Mouse (Mus musculus) common myeloid progenitor, adult 5-6 weeks (primary cell): ENCODE data around the gene Olfr984. TPM values are rescaled to one million over a fixed set of nuclear protein-coding genes. Genes with fewer than 3 reads are reported as not detected.

Source experiments
- ATAC-seq: replicated peaks from 2 replicates; pipeline ENCODE4 v1.8.0; 2016; ENCODE audit warnings: low read depth, mild to moderate bottlenecking, moderate TSS enrichment, inconsistent platforms; ENCODE audit not compliant: poor library complexity, severe bottlenecking
- total RNA-seq: library from RNA; stranded (forward); fragments of 200-1000, 187-1606 nt; gene quantifications from 2 replicates; pipeline ENCODE4 v1.2.3, GENCODE M21; 2017

Gene Olfr984
- not detected in 2 replicates for total RNA-seq

DNA sequence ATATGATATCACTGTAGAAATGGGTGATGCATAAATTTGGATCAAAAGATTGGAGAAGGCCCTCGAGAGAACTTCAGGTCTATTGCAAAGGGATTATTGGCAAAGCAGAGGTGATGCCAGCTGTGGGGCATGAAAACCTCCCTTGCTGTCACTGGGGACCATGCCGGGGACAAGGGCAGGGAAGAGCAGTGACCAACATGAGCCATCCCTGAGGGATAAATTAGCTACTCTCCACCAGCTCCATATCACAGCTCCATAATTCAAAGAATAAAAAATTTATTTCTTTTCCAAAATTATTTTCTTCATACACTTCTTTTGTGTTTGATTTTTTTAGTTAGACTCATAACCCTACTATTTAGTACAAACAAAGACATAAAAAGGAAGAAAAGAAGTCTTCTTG lies at the start of gene Olfr984:
TSS of gene Olfr984 (minus strand) at position 101 of the 400 bp plus-strand sequence.
- ATAC-seq = no peak

DNA sequence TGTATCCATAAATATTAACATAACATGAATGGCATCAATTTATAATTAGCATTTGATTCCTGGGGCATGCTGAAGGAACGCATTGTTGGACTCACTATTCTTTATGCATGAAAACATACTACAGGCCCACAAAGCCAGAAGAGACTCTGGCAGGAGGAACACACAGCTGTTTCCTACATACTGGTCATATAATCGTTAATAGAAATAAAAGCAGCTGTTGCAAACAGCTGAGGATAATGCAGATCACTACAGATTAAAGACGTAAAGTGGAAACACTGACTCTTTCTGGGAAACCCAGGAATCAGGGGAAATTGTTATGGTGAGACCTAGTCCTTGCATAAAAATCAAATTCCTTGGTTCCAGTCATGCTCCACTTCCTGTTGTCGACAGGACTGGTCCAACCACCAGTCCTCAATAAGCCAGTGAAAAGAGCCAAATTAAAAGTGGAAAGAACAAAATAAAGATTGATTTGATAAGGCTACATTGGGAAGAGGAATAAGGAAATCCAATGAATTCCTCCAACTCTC lies 41.2 kb upstream of the Olfr984 start:
- ATAC-seq = no peak

DNA sequence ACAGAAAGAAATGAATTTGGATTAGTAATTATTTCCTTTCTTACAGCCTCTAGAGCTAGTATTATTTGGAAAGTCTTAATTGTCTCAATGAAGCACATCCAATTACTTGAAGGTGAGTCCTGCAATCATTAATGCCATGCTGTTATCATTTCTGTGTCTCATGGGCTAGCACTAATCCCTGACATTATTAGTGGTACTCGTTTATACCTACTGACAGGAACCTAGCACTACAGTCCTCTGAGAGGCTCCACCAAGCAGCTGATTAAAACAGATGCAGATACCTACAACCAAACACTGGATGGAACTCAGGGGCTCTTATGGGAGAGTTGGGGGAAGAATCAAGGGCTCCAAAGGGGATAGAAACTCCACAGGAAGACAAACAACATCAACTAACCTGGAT lies 27.5 kb upstream of the Olfr984 start:
- no peak for ATAC-seq

DNA sequence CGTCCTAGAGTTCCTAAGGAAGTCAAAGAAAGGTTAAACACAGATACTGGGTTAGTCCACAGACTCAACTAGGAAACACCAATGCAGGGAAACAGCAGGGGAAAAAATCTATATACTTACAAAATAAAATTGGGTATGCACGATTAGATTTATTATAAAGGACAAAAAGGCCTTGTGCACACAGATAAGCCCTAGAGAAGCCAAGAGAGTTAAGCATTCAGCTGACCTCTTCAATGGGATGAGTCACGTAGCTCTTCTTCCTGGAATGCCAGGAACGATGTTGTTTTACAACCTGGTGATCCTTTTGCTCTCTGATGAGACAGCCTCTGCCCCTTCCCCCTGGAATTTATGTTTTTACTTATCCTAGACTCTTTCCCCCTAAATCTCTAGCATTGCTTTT lies 25.5 kb upstream of the Olfr984 start:
- no peak for ATAC-seq

DNA sequence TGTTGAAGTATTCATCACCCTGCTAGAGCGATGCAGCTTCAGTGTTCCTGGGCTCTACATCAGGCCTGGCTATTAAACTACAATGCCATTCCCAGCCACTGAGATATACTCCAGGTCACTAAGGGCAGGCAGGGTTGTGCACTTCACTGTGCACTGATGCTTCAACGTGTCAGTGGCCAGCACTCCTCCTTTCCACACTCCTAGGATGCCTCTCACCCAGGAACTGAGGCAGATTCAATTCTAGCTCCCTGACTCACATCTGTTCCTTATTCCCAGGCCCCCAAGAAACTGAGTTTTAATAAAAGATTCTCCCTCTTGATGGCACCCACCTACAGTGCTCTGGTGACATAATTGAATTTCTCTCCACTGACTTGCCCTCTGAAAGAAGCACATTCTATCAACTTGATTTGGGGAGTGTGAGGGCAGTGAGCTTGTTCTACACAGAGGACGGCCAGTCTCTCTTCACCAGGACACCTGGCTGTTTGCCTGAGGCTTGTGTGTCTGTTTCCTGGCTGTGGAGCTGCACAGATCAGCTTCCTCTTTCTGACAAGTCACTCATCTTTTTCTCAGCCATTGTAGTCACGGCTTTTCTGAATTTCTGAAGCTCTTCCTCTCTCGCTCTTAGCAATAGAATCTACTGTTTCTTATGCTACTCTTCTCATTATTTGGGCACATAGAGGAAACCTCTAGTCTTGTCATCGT lies 23.1 kb upstream of the Olfr984 start:
- peak; percentile 99 for ATAC-seq

DNA sequence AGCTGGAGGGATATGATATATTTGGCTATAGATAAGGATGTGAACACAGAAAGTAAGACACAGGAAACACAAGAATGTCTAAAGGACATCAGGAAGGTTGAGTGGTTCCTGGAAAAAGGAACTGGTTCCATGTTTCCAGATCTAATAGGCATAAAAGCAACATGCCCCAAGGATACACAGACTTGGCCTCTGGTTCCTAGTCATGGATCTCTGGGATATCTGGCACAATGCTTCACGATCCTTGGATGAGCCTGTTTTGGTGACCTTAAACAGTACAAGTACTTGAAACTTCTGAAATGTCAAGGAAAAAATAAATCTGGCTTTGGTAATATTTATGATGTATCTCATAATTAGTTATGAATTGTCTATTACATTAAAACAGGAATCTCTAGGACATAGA lies 16.6 kb upstream of the Olfr984 start:
- ATAC-seq = no peak

DNA sequence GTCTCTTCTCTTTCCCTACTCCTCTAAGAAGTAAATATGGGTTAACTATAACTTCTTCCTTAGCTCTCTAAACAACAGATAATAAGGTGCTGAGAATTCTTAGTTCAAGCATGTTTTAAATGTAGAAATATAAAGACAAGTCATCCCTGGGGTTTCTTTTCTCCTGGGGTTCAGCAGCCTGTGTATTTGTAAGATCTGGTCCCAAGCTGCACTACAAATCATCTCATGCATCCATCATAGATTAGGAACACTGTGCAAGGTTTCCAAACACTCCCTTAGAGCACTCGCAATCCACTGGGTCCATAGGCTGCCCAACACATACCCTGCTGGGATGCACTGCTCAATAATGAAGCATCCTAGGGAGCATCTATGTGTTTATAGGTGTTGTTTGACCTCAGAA lies 16.1 kb upstream of the Olfr984 start, which contains the start of gene Olfr985:
TSS of gene Olfr985 (minus strand) at position 101 of the 400 bp plus-strand sequence.
- ATAC-seq = no peak

DNA sequence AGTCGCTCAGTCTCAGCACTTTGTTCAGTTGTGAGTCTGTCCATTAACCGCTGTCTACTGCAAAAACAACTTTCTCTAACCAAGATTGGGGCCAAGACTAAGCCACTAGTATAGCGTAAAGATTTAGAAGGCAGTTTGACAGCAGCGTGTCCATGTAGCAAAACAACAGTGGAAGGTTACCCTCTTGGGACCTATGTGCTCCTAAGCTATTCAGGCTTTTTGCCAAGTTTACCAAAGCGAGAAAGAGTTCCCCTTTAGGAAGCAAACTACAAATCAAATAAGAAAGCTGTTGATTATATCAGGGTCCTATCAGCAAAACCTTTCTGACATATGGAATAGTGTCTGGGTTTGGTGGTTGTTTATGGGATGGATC lies 3.3 kb upstream of the Olfr984 start:
- peak; percentile 29; the same call in 1 of the 2 replicates for ATAC-seq

DNA sequence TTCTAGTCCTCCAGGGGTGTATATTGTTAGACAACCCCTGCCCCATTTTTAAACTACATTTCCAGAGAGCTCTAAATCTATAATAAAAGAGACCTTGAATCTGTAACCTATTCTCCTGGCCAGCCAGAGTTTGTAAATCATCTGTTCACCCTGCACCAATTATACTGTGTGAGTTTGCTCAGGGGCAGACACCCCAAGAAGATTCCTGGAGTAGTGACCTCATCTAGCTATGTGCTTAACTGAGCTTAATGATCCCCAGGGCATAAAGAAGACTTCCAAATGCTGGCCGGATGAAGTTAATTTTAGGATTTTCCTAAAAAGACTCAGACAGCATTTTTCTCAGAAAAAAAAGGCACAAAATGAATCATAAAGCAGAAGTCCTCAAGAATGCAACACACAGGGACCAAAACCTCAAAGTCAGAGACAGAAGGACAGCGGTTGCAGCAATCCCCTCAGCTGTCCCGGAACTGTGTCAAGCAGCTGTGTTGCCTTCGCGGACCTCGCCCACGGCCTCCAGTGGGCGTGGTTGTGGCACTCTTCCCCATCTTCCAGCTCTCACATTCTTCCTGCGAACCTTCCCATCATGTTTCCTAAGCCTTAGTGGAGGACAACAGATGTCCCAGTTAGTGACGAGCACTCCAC lies 2.8 kb upstream of the Olfr984 start:
- peak; percentile 98 for ATAC-seq

DNA sequence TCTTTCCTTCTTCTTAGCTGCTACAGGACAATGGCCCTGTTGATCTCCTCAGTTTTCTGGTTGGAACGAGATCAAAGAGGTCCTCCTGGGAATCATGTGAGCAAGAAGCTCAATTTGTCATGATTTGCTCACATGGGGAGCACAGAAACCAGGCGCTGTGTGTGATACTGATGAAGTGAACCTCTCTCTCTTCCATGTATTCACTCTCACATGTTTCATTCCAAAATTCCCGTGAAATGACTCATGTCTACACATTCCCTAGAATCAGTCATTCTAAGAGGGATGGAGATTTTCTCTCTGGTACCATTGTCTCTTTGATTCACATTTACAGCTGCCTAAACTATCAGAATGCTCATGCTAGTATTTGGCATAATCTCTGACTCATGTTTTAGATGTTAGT lies 19.2 kb downstream of the Olfr984 start:
- ATAC-seq = no peak

DNA sequence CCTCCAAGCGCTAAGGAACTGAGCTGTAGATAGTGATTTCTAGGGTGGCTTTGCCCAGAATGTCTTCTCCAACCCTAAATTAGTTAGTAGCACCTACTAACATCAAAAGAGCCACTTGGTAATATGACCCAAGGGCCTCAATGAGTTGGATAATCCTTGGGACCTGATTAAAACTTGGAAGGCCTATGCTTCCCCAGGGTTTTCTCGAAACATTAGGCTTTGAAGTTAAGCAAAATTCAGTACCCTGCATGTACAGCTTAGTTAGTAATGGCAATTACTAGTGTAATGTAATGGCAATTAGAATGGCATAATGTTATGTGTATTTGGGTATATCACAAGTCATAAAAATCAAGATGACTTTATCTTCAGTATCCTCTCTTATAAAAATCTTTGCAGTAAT lies 20.5 kb downstream of the Olfr984 start, which contains the start of gene Olfr983:
TSS of gene Olfr983 (minus strand) at position 101 of the 400 bp plus-strand sequence.
- ATAC-seq = no peak

DNA sequence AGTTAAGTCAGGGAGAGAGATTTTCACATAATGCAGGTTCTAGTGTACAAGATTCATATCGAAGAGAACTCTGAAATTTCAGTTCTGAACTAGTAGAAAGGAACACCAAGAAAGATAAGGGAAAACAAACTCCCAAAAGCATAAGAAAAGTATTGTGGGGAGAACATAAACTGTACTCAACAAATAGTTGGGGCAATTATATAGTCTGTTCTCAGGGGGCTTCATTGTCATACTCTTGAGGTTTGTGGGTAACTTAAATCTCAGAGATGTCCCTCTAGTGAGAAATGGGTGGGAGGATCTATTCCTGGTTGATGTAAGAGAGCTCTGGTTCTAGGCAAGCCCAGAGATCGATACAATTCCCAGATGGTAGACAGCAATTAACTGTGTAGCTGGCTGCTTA lies 40.5 kb downstream of the Olfr984 start, which contains the start of gene Olfr982:
TSS of gene Olfr982 (plus strand) at position 301 of the 400 bp plus-strand sequence.
- no peak for ATAC-seq

DNA sequence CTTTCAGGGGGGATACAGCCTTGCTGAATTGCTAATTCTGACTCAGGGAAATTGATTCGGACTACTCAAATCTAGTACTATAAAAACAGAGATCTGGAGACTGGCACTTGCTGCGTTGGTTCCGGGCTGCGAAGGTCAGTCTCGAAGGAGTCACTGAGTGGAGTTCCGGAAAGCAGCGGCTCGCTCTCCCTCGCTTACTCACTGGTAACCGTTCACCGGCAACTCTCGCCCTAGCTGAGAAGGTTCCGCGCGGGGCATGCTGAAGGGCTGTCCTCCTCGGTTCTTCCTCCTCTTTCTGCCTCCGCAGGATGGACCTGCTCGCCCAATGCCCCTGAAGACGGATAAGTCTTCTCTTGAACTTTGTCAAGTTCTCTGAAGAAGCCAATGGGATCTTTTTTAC lies 63.9 kb downstream of the Olfr984 start:
- no peak for ATAC-seq

Other genes starting within 250 kb of the Olfr984 start
- gene Olfr972, start 247.8 kb downstream of the Olfr984 start, total RNA-seq = not detected in 2 replicates
- gene Olfr229, start 206.9 kb downstream of the Olfr984 start, total RNA-seq = not detected in 2 replicates
- not detected in 2 replicates for gene Olfr974, start 176.7 kb downstream of the Olfr984 start, total RNA-seq
- not detected in 2 replicates for gene Olfr975, start 162.2 kb downstream of the Olfr984 start, total RNA-seq
- not detected in 2 replicates for gene Olfr976, start 153.1 kb downstream of the Olfr984 start, total RNA-seq
- not detected in 2 replicates for gene Olfr978, start 122.1 kb downstream of the Olfr984 start, total RNA-seq
- gene Olfr979, start 110.7 kb downstream of the Olfr984 start, total RNA-seq = not detected in 2 replicates
- not detected in 2 replicates for gene Olfr980, start 104.6 kb downstream of the Olfr984 start, total RNA-seq
- not detected in 2 replicates for gene Olfr981, start 92.7 kb downstream of the Olfr984 start, total RNA-seq
- gene Olfr982, start 40.4 kb downstream of the Olfr984 start, total RNA-seq = not detected in 2 replicates
- not detected in 2 replicates for gene Olfr983, start 20.6 kb downstream of the Olfr984 start, total RNA-seq
- not detected in 2 replicates for gene Olfr985, start 16.0 kb upstream of the Olfr984 start, total RNA-seq
- not detected in 2 replicates for gene Tmem225, start 33.9 kb upstream of the Olfr984 start, total RNA-seq
- gene Olfr986, start 66.7 kb upstream of the Olfr984 start, total RNA-seq = not detected in 2 replicates
- gene Zfp202, start 78.1 kb upstream of the Olfr984 start, total RNA-seq = 4.6 and 5.0 TPM in 2 replicates
- gene Scn3b, start 155.0 kb upstream of the Olfr984 start, total RNA-seq = 0.37 and 0.44 TPM in 2 replicates